Mouse (Mus musculus) right cerebral cortex, postnatal 25 days (tissue): ENCODE results near the gene Trappc4.
"Not testable (repeated sequence)": the region's sequence is repeated elsewhere in the genome, so short reads cannot be mapped to it uniquely, and the experiment has no call there.

Source experiments
- DNase-seq: peaks from one replicate; pipeline ENCODE4 v3.0.0; 2022

Gene Trappc4

GRCm38 (mm10) chr9:44405011-44405410 lies 2.4 kb downstream of the Trappc4 start:
- no peak for DNase-seq

- DNase-seq, result no peak
Observed at GRCm38 (mm10) chr9:44401081-44401480, 6.3 kb downstream of the Trappc4 start.

- no peak for DNase-seq
Observed at GRCm38 (mm10) chr9:44399795-44400114, 7.6 kb downstream of the Trappc4 start.

GRCm38 (mm10) chr9:44399114-44399794 lies 8.1 kb downstream of the Trappc4 start:
- DNase-seq, result no peak

- no peak for DNase-seq
Observed at GRCm38 (mm10) chr9:44398551-44398950, 8.8 kb downstream of the Trappc4 start.

- DNase-seq, result no peak
Observed at GRCm38 (mm10) chr9:44398087-44398486, 9.3 kb downstream of the Trappc4 start.

- DNase-seq, result peak; percentile 93
Observed at GRCm38 (mm10) chr9:44396684-44397411, 10.6 kb downstream of the Trappc4 start, which contains the start of gene Slc37a4. TSS of gene Slc37a4 (plus strand) at chr9:44396852.

GRCm38 (mm10) chr9:44391466-44391865 lies 15.9 kb downstream of the Trappc4 start:
- DNase-seq, result peak; percentile 33

GRCm38 (mm10) chr9:44389273-44389672 lies 18.1 kb downstream of the Trappc4 start:
- no peak for DNase-seq

GRCm38 (mm10) chr9:44387221-44387620 lies 20.2 kb downstream of the Trappc4 start:
- DNase-seq, result no peak

- DNase-seq, result no peak
Observed at GRCm38 (mm10) chr9:44384596-44384995, 22.8 kb downstream of the Trappc4 start.

- DNase-seq, result no peak
Observed at GRCm38 (mm10) chr9:44379862-44380261, 27.5 kb downstream of the Trappc4 start.

- peak; percentile 99 for DNase-seq
Observed at GRCm38 (mm10) chr9:44379054-44379834, 28.2 kb downstream of the Trappc4 start, which contains the start of gene Hyou1. TSS of gene Hyou1 (plus strand) at chr9:44379490.

- DNase-seq, result no peak
Observed at GRCm38 (mm10) chr9:44378153-44378730, 29.2 kb downstream of the Trappc4 start.

GRCm38 (mm10) chr9:44377335-44377734 lies 30.1 kb downstream of the Trappc4 start:
- DNase-seq, result not testable (repeated sequence)

GRCm38 (mm10) chr9:44376141-44376540 lies 31.3 kb downstream of the Trappc4 start:
- DNase-seq, result no peak

GRCm38 (mm10) chr9:44373386-44373785 lies 34.0 kb downstream of the Trappc4 start:
- DNase-seq, result no peak

- DNase-seq, result no peak
Observed at GRCm38 (mm10) chr9:44364480-44364879, 42.9 kb downstream of the Trappc4 start.

- not testable (repeated sequence) for DNase-seq
Observed at GRCm38 (mm10) chr9:44361931-44362330, 45.5 kb downstream of the Trappc4 start.

- DNase-seq, result peak; percentile 91
Observed at GRCm38 (mm10) chr9:44361190-44361917, 46.0 kb downstream of the Trappc4 start, which contains the start of gene Vps11. TSS of gene Vps11 (minus strand) at chr9:44361670.

GRCm38 (mm10) chr9:44357207-44357606 lies 50.2 kb downstream of the Trappc4 start:
- DNase-seq, result no peak
